Mouse (Mus musculus): Measurements from ENCODE around the gene Atf6.

Gene Atf6

DNA sequence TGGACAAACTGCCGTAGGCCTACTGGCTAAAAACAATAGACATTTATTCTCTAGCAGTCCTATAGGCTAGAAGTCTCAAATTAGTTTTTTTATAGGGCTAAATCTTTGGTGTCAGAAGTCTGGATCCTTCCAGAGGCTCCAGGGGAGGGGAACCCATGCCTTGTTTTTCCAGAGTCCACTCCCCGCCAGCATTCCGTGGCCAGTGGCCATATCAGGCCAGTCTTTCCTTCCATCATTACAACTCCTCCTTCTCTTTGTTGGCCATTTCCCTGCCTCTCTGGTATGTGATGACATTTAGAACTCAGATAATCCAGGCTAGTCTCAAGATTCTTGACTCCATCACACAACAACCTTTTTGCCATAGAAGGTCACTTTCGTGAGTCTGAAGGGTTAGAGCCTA lies 189.9 kb downstream of the Atf6 start:
- intact Hi-C loops (cut with DNase I) = no loop called here

DNA sequence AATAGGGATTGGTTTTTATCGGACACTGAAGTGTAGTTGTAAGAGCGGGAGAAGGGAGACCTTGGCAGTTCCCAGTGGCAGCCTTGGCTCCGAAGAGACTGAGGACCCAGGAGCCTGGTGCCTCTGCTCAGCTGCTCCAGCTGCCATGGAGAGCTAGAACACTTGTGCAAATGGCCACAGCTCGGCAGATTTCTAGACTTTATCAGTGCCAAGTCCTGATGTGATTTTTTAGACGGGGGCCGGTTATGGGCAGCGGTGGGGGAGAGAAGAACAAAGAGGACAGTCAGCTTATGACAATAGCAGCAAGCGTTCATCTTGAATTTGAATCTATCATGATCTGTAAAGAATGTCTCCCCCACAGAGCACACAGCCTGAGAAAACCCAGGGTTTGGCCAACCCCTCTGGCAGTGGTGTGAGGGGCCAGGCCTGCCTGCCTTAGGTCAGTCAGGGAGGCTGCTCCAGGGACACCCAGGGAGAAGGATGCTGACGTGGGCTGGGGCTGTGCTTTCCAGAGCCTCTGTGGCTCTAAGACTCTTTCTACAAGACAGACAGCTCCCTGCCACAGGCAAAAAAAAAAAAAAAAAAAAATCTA lies 193.3 kb downstream of the Atf6 start:
- intact Hi-C loops (cut with DNase I) = no loop called here

DNA sequence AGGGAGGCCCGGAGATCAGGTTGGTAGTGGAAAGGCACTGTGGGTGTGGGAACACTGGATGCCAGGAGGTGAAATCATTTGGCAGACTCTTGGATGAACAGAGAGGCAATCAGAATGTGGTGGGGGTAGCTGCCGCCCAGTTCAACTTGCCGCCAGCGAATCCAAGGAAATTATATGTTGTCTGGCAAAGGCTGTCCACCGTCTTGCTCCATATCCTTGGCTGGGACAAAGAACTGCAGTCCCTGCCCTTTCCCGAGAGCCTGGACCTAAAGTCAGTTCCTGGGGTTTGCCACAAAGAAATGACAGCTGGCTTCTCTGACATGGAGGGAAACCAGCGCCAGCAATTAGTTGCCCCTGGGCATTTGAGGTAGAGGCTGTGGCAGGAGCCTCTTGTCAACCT lies 202.4 kb downstream of the Atf6 start:
- intact Hi-C loops (cut with DNase I) = no loop called here

DNA sequence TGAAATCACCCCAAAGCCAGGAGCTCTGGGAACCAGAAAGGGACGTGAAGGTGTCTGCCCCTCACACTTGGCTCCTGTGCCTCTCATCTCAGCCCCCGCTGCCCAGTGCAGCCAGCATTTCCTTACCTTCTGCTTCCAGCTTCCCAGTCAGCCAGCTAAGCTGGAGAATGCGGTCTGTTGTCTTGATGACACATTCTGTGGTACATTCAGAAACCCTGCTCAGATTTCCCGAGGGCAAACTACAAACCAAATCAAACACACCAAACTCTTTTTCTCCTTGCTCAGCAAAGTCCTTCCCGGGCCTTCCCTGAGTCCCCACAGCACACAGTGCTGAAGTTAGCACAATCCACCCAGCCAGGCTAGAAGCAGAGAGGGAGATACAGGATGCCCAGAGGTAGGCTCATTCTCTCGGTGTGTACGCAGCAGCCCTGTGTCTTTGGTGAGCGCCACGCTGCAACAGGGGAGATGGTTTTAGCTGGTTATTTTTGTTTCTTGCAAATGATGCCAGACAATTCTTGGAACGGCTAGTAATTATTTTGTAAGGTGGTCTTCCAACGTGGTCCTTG lies 202.9 kb downstream of the Atf6 start:
- intact Hi-C loops (cut with DNase I) = no loop called here

DNA sequence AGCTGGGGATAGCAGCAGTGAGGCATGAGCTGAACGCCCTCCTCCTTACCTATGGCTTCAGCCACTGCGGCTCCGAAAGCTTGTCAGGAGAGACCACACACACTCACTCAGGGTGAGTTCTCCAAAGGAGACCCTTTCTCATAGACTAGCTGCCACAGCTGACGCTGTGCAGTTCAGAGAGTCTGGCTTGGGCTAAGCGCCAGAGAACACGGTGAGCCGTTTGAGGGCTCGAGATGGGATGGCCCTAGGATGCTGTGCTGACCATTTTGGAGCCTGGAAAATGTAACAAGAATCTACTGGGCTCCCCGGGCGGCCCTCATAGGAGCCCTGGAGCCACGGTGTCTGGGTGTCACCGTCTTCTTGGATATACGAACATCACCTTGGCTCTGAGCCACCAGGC lies 208.3 kb downstream of the Atf6 start:
- intact Hi-C loops (cut with DNase I) = no loop called here

DNA sequence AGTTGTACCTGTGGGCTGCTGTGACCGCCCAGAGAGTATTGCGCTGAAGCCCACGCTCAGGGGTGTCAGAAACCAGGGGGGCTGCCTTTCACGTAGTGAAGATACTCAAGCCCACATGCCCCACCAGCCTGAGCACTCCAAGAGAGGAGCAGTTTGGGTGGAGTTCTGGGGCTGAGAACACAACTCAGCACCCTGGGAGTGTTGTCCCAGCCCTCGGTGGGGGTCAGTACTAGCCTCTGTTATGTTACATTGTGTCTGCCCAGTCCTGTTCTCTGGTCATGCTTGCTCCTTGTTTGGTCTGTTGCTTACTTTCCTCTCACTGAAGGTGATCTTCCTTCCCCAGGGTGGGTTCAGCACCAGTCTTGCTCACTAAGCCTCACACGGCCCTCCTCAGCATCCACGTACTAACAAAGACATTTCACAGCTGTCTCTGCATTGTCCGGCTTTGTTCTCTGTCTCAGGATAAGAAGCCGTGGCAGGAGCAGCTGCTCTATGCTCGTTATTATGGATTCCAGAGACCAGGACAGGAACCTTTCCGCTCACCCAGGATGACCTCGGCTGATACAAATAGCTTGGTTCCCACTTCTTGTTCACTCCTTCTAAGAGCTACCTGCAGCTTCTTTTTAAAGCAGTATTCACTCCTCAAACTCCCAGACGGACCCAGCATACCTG lies 209.8 kb downstream of the Atf6 start:
- intact Hi-C loops (cut with DNase I) = no loop called here

DNA sequence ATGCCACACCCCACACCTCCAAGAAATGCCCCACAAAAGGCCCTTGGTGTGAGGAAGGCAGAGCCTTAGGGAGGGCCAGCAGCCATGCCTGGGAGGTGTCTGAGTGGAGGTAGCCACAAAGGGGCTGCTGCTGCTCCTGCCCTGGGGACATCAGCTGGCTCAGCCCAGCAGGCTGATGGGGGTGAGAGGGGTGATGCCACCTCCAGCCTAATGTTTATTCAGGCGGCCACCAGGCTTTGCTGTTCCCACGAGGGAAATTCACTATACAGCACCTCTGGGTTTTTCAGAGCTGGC lies 210.4 kb downstream of the Atf6 start:
- intact Hi-C loops (cut with DNase I) = no loop called here

DNA sequence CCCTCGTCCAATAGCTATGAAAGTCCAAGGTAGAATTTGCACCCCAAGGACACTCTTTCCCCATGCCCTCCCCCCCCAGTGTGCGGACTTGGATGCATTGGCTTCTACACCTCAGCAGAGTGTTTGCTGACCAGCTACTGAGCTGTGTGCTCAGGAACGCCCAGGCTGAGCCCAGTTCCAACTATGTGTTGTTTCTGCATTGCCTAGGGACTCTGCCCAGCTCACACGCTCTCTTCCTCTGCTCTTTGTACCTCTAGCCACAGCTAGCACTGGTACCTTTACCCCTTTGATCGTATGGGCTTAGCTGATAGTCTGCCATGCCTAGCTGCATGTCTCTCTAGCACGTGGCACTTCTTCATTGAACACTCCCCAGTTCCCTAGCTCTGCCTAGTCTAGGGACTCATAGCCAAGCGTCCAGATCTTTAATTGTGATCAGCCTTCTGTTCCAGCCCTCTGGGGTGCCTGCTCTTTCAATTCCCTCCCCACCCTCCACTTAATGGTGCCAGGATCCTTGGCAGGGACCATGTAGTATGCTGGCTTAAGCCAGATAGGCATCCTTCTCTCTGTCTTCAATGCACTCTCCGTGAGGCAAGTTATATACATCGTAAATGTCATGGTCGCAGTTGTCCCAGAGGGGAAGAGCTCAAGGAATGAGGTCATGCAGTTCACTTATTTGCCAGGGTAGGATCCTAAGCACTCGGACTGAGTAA lies 210.9 kb downstream of the Atf6 start:
- intact Hi-C loops (cut with DNase I) = no loop called here

DNA sequence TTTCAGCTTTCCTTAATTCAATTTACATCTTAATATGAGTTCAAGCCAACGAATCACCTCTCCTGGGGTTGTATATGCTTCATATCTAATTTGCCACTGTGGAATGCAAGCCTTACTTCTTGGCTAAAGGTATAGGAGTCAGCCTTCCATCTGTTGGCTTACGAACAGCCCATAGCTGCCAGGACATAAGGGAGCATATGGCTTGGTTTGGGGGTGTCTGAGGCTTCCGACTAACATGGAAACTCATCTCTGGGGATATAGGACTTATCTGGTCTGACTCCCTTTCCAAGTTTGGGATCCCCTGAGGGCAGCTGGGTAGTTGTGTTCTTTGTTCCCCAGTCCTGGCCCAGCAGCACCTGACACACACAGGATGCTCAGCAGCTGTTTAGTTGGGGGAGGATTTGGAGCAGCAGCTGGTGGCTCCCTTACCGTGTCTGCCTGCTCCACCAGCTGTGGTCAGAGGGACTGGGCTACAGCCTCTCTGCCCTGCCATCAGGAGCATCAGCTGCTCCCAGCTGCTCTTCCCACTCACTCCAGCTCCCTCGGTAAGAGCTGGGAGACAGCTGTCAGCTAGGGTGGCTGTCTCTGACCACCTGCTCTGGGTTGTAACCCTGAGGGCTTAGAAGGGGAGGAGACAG lies 212.2 kb downstream of the Atf6 start:
- intact Hi-C loops (cut with DNase I) = no loop called here

Measured in adrenal gland (tissue).